Mouse (Mus musculus) spleen, adult 2 months (tissue): ENCODE results near the gene Sfn. TPM values are rescaled to one million over a fixed set of nuclear protein-coding genes. Genes with fewer than 3 reads are reported as not detected.

ENCODE experiments used
- DNase-seq, 2 experiments: peaks; one replicate each; pipeline versions ENCODE4 v3.0.0 to v3.0.0-alpha.2; 2012 to 2021; ENCODE audit warnings: low spot score in 2 of 2, low read depth in 1 of 2
- H3K27ac ChIP-seq: fragments of 200-500 bp; 2 replicates; pipeline ENCODE4 v1.5.1; 2012; ENCODE audit warnings: low read length, inconsistent platforms; ENCODE audit not compliant: insufficient read depth
- H3K27me3 ChIP-seq: fragments of 200-500 bp; 2 replicates; pipeline ENCODE4 v1.6.1; 2012; ENCODE audit warnings: mild to moderate bottlenecking, moderate library complexity, low read length, inconsistent platforms; ENCODE audit not compliant: control insufficient read depth, insufficient read depth
- H3K36me3 ChIP-seq: fragments of 200-500 bp; 2 replicates; pipeline ENCODE4 v1.6.1; 2012; ENCODE audit warnings: mild to moderate bottlenecking, low read length, inconsistent platforms; ENCODE audit not compliant: control insufficient read depth, insufficient read depth
- H3K4me1 ChIP-seq: fragments of 200-500 bp; 2 replicates; pipeline ENCODE4 v1.6.1; 2011; ENCODE audit warnings: inconsistent platforms; ENCODE audit not compliant: control insufficient read depth, insufficient read depth, insufficient read length
- H3K4me3 ChIP-seq: fragments of 200-500 bp; 2 replicates; pipeline ENCODE4 v1.5.1; 2011; ENCODE audit warnings: mild to moderate bottlenecking, inconsistent platforms; ENCODE audit not compliant: insufficient read depth, insufficient read length; ENCODE audit errors: extremely low read depth
- CTCF ChIP-seq: fragments of 200-500 bp; IDR thresholded peaks from 2 replicates; pipeline ENCODE4 v1.5.1; 2011; ENCODE audit warnings: mild to moderate bottlenecking, inconsistent platforms; ENCODE audit not compliant: insufficient read depth, insufficient read length, insufficient replicate concordance; ENCODE audit errors: extremely low read depth
- POLR2A ChIP-seq: fragments of 200-500 bp; IDR thresholded peaks from 2 replicates; pipeline ENCODE4 v1.6.1; 2011; ENCODE audit warnings: low read depth, low read length, inconsistent platforms
- WGBS: fragments of 180-500 bp; shearing (Covaris S2); methylation state at CpG from one replicate; pipeline ENCODE4 v1.1.7; 2018; 5-methylcytosine and 5-hydroxymethylcytosine counted together
- polyA plus RNA-seq: library from polyadenylated mRNA; depleted of rRNA; stranded (reverse); fragments of >200 nt; gene quantifications from 2 replicates; pipeline ENCODE4 v1.2.3, GENCODE M21; 2012

Gene Sfn
- polyA plus RNA-seq, 1 experiment, result 15.5 TPM

- DNase-seq, result no peak
- WGBS, result 15% methylated on average over 9 of the region's 9 CpGs
- no peak for TF ChIP-seq POLR2A
- no peak for TF ChIP-seq CTCF
- peaks cover 12% of the 10 kb centered on the region for H3K36me3 ChIP-seq
- H3K4me1 ChIP-seq, result peaks cover 14% of the 10 kb centered on the region; the same call in 1 of the 2 replicates
- peak overlapping the region; percentile 67; the same call in 1 of the 2 replicates for H3K4me3 ChIP-seq
- H3K27ac ChIP-seq, result peak overlapping the region; percentile 6; the same call in 1 of the 2 replicates
- H3K27me3 ChIP-seq, result no peaks in the 10 kb centered on the region
These were observed 1.7 kb downstream of the Sfn start for GRCm38 (mm10) chr4:133600306-133600705.

- H3K4me1 ChIP-seq, result peaks cover 14% of the 10 kb centered on the region; the same call in 1 of the 2 replicates
- no peaks in the 10 kb centered on the region for H3K27me3 ChIP-seq
- peak; percentile 22 for TF ChIP-seq POLR2A
- TF ChIP-seq CTCF, result no peak
- DNase-seq, result peak; percentile 61 to 92
- WGBS, result under 1% methylated on average over 47 of the region's 50 CpGs
- peak overlapping the region; percentile 62 for H3K27ac ChIP-seq
- peak overlapping the region; percentile 67 for H3K4me3 ChIP-seq
- peaks cover 8% of the 10 kb centered on the region for H3K36me3 ChIP-seq
These were observed 2.3 kb downstream of the Sfn start for GRCm38 (mm10) chr4:133599571-133600073.

GRCm38 (mm10) chr4:133599116-133599515 is 2.9 kb downstream of the Sfn start:
- Histone ChIP-seq H3K27me3 (no peaks in the 10 kb centered on the region), H3K36me3 (peaks cover 7% of the 10 kb centered on the region)

GRCm38 (mm10) chr4:133598616-133599015 is 3.4 kb downstream of the Sfn start:
- peaks cover 2% of the 10 kb centered on the region for H3K36me3 ChIP-seq
- 44% methylated on average over 4 of the region's 4 CpGs for WGBS
- TF ChIP-seq POLR2A (no peak), CTCF (no peak)
- H3K4me1 ChIP-seq, result peaks cover 14% of the 10 kb centered on the region; the same call in 1 of the 2 replicates
- no peak for DNase-seq
- no peaks in the 10 kb centered on the region for H3K27me3 ChIP-seq
- H3K4me3 ChIP-seq, result no peak overlapping the region
- peak overlapping the region; percentile 11; the same call in 1 of the 2 replicates for H3K27ac ChIP-seq

More at GRCm38 (mm10) chr4:133599116-133599515, 2.9 kb downstream of the Sfn start:
- peaks cover 14% of the 10 kb centered on the region; the same call in 1 of the 2 replicates for H3K4me1 ChIP-seq
- DNase-seq, result no peak
- TF ChIP-seq POLR2A (no peak), CTCF (no peak)
- WGBS, result 27% methylated on average over 7 of the region's 7 CpGs
- peak overlapping the region; percentile 62 for H3K27ac ChIP-seq
- H3K4me3 ChIP-seq, result peak overlapping the region; percentile 67

- no peak for DNase-seq
- H3K36me3 ChIP-seq, result peaks cover 7% of the 10 kb centered on the region
- H3K4me1 ChIP-seq, result peaks cover 11% of the 10 kb centered on the region; the same call in 1 of the 2 replicates
- TF ChIP-seq CTCF, result no peak
- TF ChIP-seq POLR2A, result no peak
- no peaks in the 10 kb centered on the region for H3K27me3 ChIP-seq
- 28% methylated on average over 6 of the region's 6 CpGs for WGBS
- no peak overlapping the region for H3K4me3 ChIP-seq
- peak overlapping the region; percentile 44; the same call in 1 of the 2 replicates for H3K27ac ChIP-seq
These were observed 5.9 kb downstream of the Sfn start for GRCm38 (mm10) chr4:133596084-133596483.

- 63% methylated on average over 7 of the region's 7 CpGs for WGBS
- no peak for DNase-seq
- TF ChIP-seq POLR2A, result no peak
- TF ChIP-seq CTCF, result no peak
- H3K27me3 ChIP-seq, result no peaks in the 10 kb centered on the region
- peak overlapping the region; percentile 44 for H3K27ac ChIP-seq
- H3K4me3 ChIP-seq, result no peak overlapping the region
- peaks cover 11% of the 10 kb centered on the region; the same call in 1 of the 2 replicates for H3K4me1 ChIP-seq
- peaks cover 10% of the 10 kb centered on the region for H3K36me3 ChIP-seq
These were observed 6.4 kb downstream of the Sfn start for GRCm38 (mm10) chr4:133595538-133595937.

GRCm38 (mm10) chr4:133592570-133592969 is 9.4 kb downstream of the Sfn start:
- Histone ChIP-seq H3K27ac (no peak overlapping the region), H3K4me3 (no peak overlapping the region), H3K36me3 (peaks cover 37% of the 10 kb centered on the region), H3K27me3 (no peaks in the 10 kb centered on the region), H3K4me1 (peaks cover 4% of the 10 kb centered on the region; the same call in 1 of the 2 replicates)
- 28% methylated on average over 7 of the region's 7 CpGs for WGBS
- peak; percentile 81; the same call in 1 of the 2 replicates for TF ChIP-seq CTCF
- no peak for TF ChIP-seq POLR2A
- peak in 1 of 2 experiments; percentile 54 for DNase-seq
